Mouse (Mus musculus): ENCODE measurements around the gene Gal3st4.

GRCm38 (mm10) chr5:138222111-138222510, 50.5 kb downstream of the Gal3st4 start:
- TF ChIP-seq POLR2A (IDR thresholded peaks at IDR 0.05; ENCODE audit: borderline replicate concordance, extremely low read depth, low read depth, low read length), result no peak
- TF ChIP-seq CTCF (IDR thresholded peaks at IDR 0.05; ENCODE audit: insufficient read depth, low read length), result peak; percentile 84

All from lung, adult 2 months (tissue).